Mouse (Mus musculus) forebrain, embryonic 14.5 days (tissue): ENCODE measurements around the gene Olfr316. TPM values are rescaled to one million over a fixed set of nuclear protein-coding genes. Genes with fewer than 3 reads are reported as not detected.

ENCODE experiments used
- ATAC-seq: fragments of 200-750 bp; cut with Nextera tagmentation; 2 replicates; pipeline ENCODE4 v1.8.0; 2017; ENCODE audit warnings: mild to moderate bottlenecking, moderate library complexity
- DNase-seq: peaks from one replicate; pipeline ENCODE4 v3.0.0-alpha.2; 2015; ENCODE audit warnings: low spot score
- H3K27ac ChIP-seq: fragments of 300-500 bp; sonication (generic); 2 replicates; pipeline ENCODE4 v1.5.1; 2014; ENCODE audit warnings: low read depth, mild to moderate bottlenecking, control low read depth, low read length, moderate library complexity
- H3K27me3 ChIP-seq: fragments of 300-500 bp; sonication (generic); replicated peaks from 2 replicates; pipeline ENCODE4 v1.6.1; 2014; ENCODE audit warnings: low read length, control low read depth, mixed read lengths; ENCODE audit not compliant: control insufficient read depth, insufficient read depth
- H3K36me3 ChIP-seq: fragments of 300-500 bp; sonication (generic); 2 replicates; pipeline ENCODE4 v1.6.1; 2014; ENCODE audit warnings: low read length, control low read depth; ENCODE audit not compliant: control insufficient read depth, insufficient read depth
- H3K4me1 ChIP-seq: fragments of 300-500 bp; sonication (generic); 2 replicates; pipeline ENCODE4 v1.6.1; 2014; ENCODE audit warnings: antibody characterized with exemption, low read length, control low read depth; ENCODE audit not compliant: control insufficient read depth, insufficient read depth
- H3K4me2 ChIP-seq: fragments of 300-500 bp; sonication (generic); 2 replicates; pipeline ENCODE4 v1.6.1; 2014; ENCODE audit warnings: mild to moderate bottlenecking, control low read depth, low read length
- H3K4me3 ChIP-seq: fragments of 300-500 bp; sonication (generic); 2 replicates; pipeline ENCODE4 v1.5.1; 2014; ENCODE audit warnings: low read depth, low read length, control low read depth
- H3K9ac ChIP-seq: fragments of 300-500 bp; sonication (generic); 2 replicates; pipeline ENCODE4 v1.6.1; 2014; ENCODE audit warnings: mild to moderate bottlenecking, low read length, control low read depth, moderate library complexity
- H3K9me3 ChIP-seq: fragments of 300-500 bp; sonication (generic); replicated peaks from 2 replicates; pipeline ENCODE4 v1.6.1; 2016; ENCODE audit warnings: low read length, control low read depth, mixed read lengths; ENCODE audit not compliant: control insufficient read depth
- WGBS: fragments of 180-500 bp; shearing (Covaris S2); extraction: QIAGEN DNeasy Blood & Tissue Kit; methylation state at CpG from one replicate; pipeline ENCODE4 v1.1.7; 2014; 5-methylcytosine and 5-hydroxymethylcytosine counted together
- polyA plus RNA-seq: library from polyadenylated mRNA; unstranded; fragments of >200 nt; fragmentation: Nextera tagmentation; extraction: Ambion mirVana; gene quantifications from 2 replicates; pipeline ENCODE4 v1.2.1, GENCODE M21; 2014

Gene Olfr316
- polyA plus RNA-seq, 1 experiment from 2014 or later = not detected

DNA sequence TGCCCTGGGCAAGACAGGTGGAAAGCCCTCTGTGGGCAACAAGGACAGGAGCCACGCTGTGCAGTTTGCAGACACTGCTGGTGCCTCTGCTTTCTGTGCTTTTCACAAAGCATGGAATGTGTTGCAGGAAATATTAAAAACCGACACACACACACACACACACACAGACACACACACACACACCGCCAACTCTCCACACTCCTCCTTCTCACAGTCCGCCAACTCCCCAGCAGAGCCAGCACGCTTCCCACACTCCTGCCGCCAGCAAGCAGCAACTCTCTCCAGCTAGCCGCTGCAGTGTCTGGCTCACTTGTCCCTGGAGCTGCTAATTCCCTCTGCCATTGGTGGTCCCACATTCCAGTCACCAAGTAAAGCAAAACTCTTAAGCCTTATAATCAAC is 44.3 kb downstream of the Olfr316 start:
- Histone ChIP-seq H3K4me1 (no peaks in the 10 kb centered on the region), H3K9me3 (no peaks in the 10 kb centered on the region), H3K9ac (no peak overlapping the region), H3K27ac (no peak overlapping the region), H3K36me3 (no peaks in the 10 kb centered on the region), H3K27me3 (no peaks in the 10 kb centered on the region), H3K4me2 (no peak overlapping the region), H3K4me3 (no peak overlapping the region)
- ATAC-seq (no peak), DNase-seq (no peak)
- 79% methylated on average over 7 of the region's 7 CpGs for whole genome bisulfite sequencing

DNA sequence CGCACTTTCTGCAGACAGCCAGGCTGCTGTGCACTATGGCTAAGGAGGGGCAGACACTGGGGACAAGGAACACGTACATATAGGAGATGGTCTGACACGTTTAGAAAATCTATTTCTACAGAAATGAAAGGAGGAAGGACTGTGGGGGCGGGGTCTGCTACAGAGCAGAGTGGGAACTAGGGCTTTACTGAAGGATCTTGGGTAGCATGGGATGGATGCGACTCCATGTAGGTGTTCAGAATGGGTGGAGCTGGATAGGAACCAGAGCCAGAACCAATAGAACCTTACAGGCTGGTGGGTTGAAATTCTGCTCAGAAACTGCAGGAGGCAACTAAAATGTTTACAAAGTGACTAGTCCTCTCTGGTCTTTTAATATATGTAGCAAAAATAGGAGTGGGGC is 47.2 kb downstream of the Olfr316 start:
- ATAC-seq = no peak
- WGBS = 84% methylated on average over 5 of the region's 5 CpGs
- no peak overlapping the region for H3K9ac ChIP-seq

DNA sequence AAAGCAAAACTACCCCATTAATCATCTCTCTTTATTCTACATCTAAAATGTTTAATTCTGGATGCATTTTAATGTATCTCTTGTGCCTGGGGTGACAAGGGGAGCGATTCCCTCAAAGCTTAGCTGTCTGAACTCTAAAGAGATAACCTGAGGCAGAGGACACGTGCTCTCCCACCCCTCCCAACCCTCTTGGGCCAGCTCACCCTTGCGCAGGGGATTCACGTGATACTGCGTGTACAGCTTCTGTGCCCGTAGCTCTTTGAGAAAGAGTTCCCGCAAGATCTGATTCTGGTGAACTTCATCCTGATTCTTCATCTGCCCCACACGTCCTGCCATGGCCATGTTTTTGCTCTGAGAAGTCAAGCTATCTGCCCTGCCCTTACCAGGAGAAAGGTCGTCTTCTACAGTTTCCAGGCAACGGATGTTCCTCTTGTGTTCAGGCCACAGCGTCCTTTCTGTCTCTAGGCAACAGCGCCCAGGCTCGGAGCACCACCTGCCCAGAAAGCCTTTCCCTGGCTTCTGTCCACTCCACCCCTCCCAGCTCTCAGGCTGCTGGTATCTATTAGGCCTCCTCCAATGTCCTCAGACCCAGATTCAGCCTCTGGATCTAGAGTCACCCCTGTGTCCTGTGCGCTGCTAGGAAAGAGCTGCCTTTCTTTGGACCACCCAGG is 49.2 kb downstream of the Olfr316 start, which contains the start of gene Fam183b:
Fam183b (minus strand) TSS at position 403 of the 671 bp plus-strand sequence.
- Histone ChIP-seq H3K27ac (no peak within 1 kb of the TSS), H3K4me1 (peaks cover 3% of the 10 kb centered on the region; the same call in 1 of the 2 replicates), H3K4me2 (peak within 1 kb of the TSS; percentile 29), H3K4me3 (no peak within 1 kb of the TSS), H3K27me3 (no peaks in the 10 kb centered on the region), H3K36me3 (no peaks in the 10 kb centered on the region), H3K9me3 (no peaks in the 10 kb centered on the region), H3K9ac (no peak within 1 kb of the TSS)
- ATAC-seq = peak; percentile 26; the same call in 1 of the 2 replicates
- peak; percentile 55 for DNase-seq
- WGBS = 40% methylated on average over 14 of the region's 14 CpGs

More for the DNA sequence above, 47.2 kb downstream of the Olfr316 start:
- Histone ChIP-seq H3K4me2 (no peak overlapping the region), H3K9me3 (no peaks in the 10 kb centered on the region), H3K36me3 (no peaks in the 10 kb centered on the region), H3K27ac (no peak overlapping the region), H3K4me1 (peaks cover 3% of the 10 kb centered on the region; the same call in 1 of the 2 replicates), H3K4me3 (no peak overlapping the region), H3K27me3 (no peaks in the 10 kb centered on the region)
- DNase-seq = no peak

DNA sequence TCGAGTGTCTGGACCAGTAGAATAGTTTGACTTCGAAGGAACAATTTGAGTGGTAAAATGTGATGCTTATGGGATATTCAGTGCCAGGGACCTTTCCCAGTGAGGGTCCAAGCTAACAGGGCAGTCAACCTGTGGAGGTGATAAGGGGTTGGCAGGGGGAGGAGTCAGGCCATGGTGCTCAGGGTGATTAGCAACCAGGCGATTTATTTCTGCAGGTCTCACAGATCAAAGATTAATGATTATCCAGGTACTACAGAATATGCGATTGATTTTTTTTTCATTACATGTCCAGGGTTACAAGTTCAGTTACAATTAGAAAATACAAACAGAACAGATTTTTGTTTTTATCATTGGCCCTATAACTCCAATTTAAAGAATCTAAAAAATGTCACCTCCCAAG is 51.3 kb downstream of the Olfr316 start:
- H3K27me3 ChIP-seq = no peaks in the 10 kb centered on the region
- WGBS = 85% methylated on average over 4 of the region's 4 CpGs
- no peak for ATAC-seq
- H3K4me1 ChIP-seq = peaks cover 3% of the 10 kb centered on the region; the same call in 1 of the 2 replicates
- H3K9me3 ChIP-seq = no peaks in the 10 kb centered on the region
- no peak overlapping the region for H3K27ac ChIP-seq
- no peak overlapping the region for H3K9ac ChIP-seq
- H3K4me3 ChIP-seq = no peak overlapping the region
- DNase-seq = no peak
- no peak overlapping the region for H3K4me2 ChIP-seq
- H3K36me3 ChIP-seq = no peaks in the 10 kb centered on the region

DNA sequence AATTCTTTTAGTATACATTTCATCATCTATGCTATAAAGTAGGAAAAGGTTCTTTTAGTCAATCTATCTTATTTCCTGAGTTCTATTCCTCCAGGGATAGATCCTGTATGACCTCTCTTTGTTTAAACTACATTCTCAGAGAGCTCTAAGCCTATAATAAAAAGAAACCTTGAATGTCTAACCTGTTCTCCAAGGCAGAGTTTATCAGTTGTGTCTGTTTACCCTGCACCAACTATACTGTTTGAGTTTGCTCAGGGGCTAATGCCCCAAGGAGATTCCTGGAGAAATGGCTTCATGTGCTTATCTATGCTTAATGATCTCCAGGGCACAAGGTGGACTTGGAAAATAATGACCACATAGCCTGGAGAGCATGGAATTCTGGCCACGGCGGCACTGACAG is 51.9 kb downstream of the Olfr316 start:
- Histone ChIP-seq H3K4me3 (no peak overlapping the region), H3K27ac (no peak overlapping the region), H3K36me3 (no peaks in the 10 kb centered on the region), H3K4me1 (peaks cover 3% of the 10 kb centered on the region; the same call in 1 of the 2 replicates), H3K9ac (no peak overlapping the region), H3K4me2 (no peak overlapping the region), H3K9me3 (no peaks in the 10 kb centered on the region), H3K27me3 (no peaks in the 10 kb centered on the region)
- DNase-seq = no peak
- no peak for ATAC-seq
- 87% methylated on average over 2 of the region's 2 CpGs for WGBS

Other genes with a start within 250 kb of the Olfr316 start
- not detected in 2 replicates for gene Olfr330, start 217.9 kb upstream of the Olfr316 start, polyA plus RNA-seq
- gene Olfr329-ps, start 206.3 kb upstream of the Olfr316 start, polyA plus RNA-seq = not detected in 2 replicates
- not detected in 2 replicates for gene Olfr328, start 197.1 kb upstream of the Olfr316 start, polyA plus RNA-seq
- not detected in 2 replicates for gene Olfr224, start 182.2 kb upstream of the Olfr316 start, polyA plus RNA-seq
- not detected in 2 replicates for gene Olfr325, start 175.0 kb upstream of the Olfr316 start, polyA plus RNA-seq
- not detected in 2 replicates for gene Olfr324, start 157.6 kb upstream of the Olfr316 start, polyA plus RNA-seq
- gene 2210407C18Rik, start 136.7 kb upstream of the Olfr316 start, polyA plus RNA-seq = not detected in 2 replicates
- gene Olfr323, start 122.2 kb upstream of the Olfr316 start, polyA plus RNA-seq = not detected in 2 replicates
- gene Trim58, start 112.3 kb upstream of the Olfr316 start, polyA plus RNA-seq = not detected in 2 replicates
- not detected in 2 replicates for gene Olfr322, start 94.0 kb upstream of the Olfr316 start, polyA plus RNA-seq
- not detected in 2 replicates for gene Olfr320, start 71.6 kb upstream of the Olfr316 start, polyA plus RNA-seq
- 0.10 TPM in 1 of 2 replicates, not detected in the other for gene Olfr319, start 53.6 kb upstream of the Olfr316 start, polyA plus RNA-seq
- not detected in 2 replicates for gene Olfr318, start 28.7 kb upstream of the Olfr316 start, polyA plus RNA-seq
- gene Olfr317, start 13.5 kb upstream of the Olfr316 start, polyA plus RNA-seq = 0.10 TPM in 1 of 2 replicates, not detected in the other
- not detected in 2 replicates for gene Olfr315, start 20.5 kb downstream of the Olfr316 start, polyA plus RNA-seq
- gene Olfr314, start 30.2 kb downstream of the Olfr316 start, polyA plus RNA-seq = not detected in 2 replicates
- 8.2 and 8.4 TPM in 2 replicates for gene Fam183b, start 49.2 kb downstream of the Olfr316 start, polyA plus RNA-seq
- not detected in 2 replicates for gene Olfr313, start 62.3 kb downstream of the Olfr316 start, polyA plus RNA-seq
- gene Olfr312, start 76.5 kb downstream of the Olfr316 start, polyA plus RNA-seq = not detected in 2 replicates
- gene Olfr311, start 86.5 kb downstream of the Olfr316 start, polyA plus RNA-seq = not detected in 2 replicates
- 19.5 and 25.0 TPM in 2 replicates for gene Gm12258, start 94.4 kb downstream of the Olfr316 start, polyA plus RNA-seq
- gene 2810021J22Rik, start 114.5 kb downstream of the Olfr316 start, polyA plus RNA-seq = 11.9 and 13.4 TPM in 2 replicates
- 5.5 and 6.7 TPM in 2 replicates for gene Zfp39, start 151.5 kb downstream of the Olfr316 start, polyA plus RNA-seq
- gene Btnl10, start 165.2 kb downstream of the Olfr316 start, polyA plus RNA-seq = not detected in 2 replicates
- gene Rnf187, start 186.2 kb downstream of the Olfr316 start, polyA plus RNA-seq = 457 and 463 TPM in 2 replicates
- gene Hist3h2ba, start 196.2 kb downstream of the Olfr316 start, polyA plus RNA-seq = 279 and 359 TPM in 2 replicates
- gene Hist3h2a, start 202.0 kb downstream of the Olfr316 start, polyA plus RNA-seq = 149 and 151 TPM in 2 replicates
- gene Trim17, start 202.0 kb downstream of the Olfr316 start, polyA plus RNA-seq = 1.3 and 1.9 TPM in 2 replicates
- gene Trim11, start 225.4 kb downstream of the Olfr316 start, polyA plus RNA-seq = 20.7 and 24.0 TPM in 2 replicates